Mouse (Mus musculus) adipocyte (in vitro differentiated cells): ENCODE results near the gene Mrm2.

ENCODE experiments used
- DNase-seq: peaks from one replicate; pipeline ENCODE4 v3.0.0-alpha.2; 2016; ENCODE audit warnings: low spot score

The Mrm2 gene

GRCm38 (mm10) chr5:140342880-140343279 is 11.2 kb upstream of the Mrm2 start:
- no peak for DNase-seq

DNA sequence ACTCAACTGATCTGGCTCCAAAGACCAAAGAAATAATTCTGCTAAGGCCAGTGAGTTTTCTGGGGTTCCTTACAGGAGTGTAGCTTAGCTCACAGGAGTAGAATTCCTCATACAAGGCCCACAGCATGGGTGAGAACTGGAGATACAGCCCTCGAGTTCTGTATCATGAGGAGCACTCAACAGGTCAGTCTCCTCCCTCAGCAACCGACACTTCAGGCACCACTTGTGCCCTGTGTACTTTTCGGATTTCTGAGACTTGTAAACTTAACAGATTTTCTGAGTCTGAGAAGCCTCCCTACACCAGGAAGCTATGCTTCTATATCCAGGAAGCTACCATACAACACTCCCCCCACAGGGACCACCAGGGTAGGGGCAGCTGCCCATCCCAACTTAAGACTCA is 8.1 kb upstream of the Mrm2 start:
- no peak for DNase-seq

- DNase-seq = no peak
These were observed 7.1 kb upstream of the Mrm2 start for GRCm38 (mm10) chr5:140338779-140339178.

- peak; percentile 62 for DNase-seq
These were observed 5.0 kb upstream of the Mrm2 start for GRCm38 (mm10) chr5:140336680-140337079.

- no peak for DNase-seq
These were observed 1.9 kb upstream of the Mrm2 start for GRCm38 (mm10) chr5:140333631-140334030.

DNA sequence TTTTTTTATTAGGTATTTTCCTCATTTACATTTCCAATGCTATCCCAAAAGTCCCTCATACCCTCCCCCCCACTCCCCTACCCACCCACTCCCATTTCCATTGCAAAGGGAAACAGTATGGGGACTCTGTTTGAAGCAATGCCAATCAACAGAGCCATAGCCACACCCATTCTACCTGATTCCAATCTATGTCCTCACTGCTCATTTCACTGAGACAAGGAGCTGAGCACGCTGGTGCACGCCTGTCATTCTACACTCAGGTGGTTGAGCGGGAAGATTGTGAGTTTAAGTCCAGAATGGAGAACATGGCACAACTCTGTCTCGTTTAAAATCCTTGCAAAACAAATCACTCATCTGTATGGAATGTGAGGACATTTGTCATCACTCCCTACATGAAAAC is 821 bp upstream of the Mrm2 start:
- DNase-seq = no peak

- no peak for DNase-seq
These were observed 7.6 kb downstream of the Mrm2 start for GRCm38 (mm10) chr5:140324058-140324457.

- DNase-seq = peak; percentile 66
These were observed 9.7 kb downstream of the Mrm2 start for GRCm38 (mm10) chr5:140321756-140322575.

- peak; percentile 99 for DNase-seq
These were observed 10.5 kb downstream of the Mrm2 start, which contains the start of the genes Mad1l1 and Nudt1 for GRCm38 (mm10) chr5:140321042-140321755. Gene Mad1l1 (minus strand): TSS chr5:140321552. Gene Nudt1 (plus strand): TSS chr5:140321656.

- DNase-seq = peak; percentile 58
These were observed 15.0 kb downstream of the Mrm2 start for GRCm38 (mm10) chr5:140316716-140317115.

GRCm38 (mm10) chr5:140307602-140308001 is 24.1 kb downstream of the Mrm2 start:
- no peak for DNase-seq

GRCm38 (mm10) chr5:140306016-140306415 is 25.7 kb downstream of the Mrm2 start:
- DNase-seq = no peak

GRCm38 (mm10) chr5:140298291-140298690 is 33.4 kb downstream of the Mrm2 start:
- DNase-seq = no peak

DNA sequence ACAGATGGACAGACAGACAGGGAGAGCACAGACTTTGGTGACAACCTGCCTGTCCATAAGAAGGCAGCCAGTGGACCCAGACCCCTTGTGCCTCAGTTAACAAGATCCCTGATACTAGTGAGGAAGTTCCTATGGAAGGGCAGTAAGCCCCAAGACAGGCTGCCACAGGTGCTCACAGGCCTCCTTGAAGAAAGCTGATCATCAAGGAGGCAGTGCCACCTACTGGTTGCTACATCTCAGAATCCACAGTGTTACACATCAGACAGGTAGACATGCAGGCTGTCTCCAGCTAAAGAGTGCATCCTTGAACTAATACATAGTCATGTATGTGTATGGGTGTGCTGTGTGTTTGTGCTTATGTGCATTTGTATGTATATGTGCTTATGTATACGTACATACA is 39.5 kb downstream of the Mrm2 start:
- peak; percentile 79 for DNase-seq

DNA sequence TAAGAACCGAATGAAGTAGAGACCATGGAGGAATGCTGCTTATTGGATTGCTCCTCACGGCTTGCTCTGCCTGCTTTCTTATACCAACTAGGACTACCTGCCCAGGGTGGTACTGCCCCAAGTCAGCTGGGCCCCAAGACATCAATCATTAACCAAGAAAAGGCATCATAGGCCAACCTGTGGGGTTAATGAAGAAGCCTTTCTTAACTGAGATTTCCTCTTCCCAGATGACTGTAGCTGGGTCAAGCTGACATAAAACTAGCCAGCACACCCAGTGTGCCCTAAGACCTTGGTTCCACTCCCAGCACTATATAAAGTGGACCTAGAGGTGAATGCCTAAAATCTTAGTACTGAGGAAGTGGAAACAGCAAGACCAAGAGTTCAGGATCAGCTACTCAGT is 42.5 kb downstream of the Mrm2 start:
- DNase-seq = no peak

GRCm38 (mm10) chr5:140288287-140288686 is 43.4 kb downstream of the Mrm2 start:
- DNase-seq = no peak

GRCm38 (mm10) chr5:140284761-140285160 is 46.9 kb downstream of the Mrm2 start:
- DNase-seq = no peak

DNA sequence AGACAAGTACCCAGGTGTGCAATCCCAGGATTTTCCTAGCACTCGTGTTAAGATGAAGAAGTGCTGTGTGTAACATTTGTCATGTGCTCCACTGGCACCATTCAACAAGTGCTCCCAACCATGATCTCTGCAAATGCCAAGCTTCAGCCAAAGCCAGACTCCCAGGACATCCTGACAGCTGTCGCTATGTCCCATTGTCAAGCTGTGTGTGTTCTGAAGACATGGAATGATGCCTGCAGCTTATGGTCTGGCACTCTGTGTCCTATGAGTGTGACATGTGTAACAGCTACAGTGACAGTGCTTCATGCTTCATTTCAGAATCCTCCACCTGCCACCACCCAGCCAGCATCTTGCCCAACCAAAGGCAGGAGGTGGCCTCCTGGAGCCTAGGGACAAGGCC is 47.7 kb downstream of the Mrm2 start:
- DNase-seq = no peak

DNA sequence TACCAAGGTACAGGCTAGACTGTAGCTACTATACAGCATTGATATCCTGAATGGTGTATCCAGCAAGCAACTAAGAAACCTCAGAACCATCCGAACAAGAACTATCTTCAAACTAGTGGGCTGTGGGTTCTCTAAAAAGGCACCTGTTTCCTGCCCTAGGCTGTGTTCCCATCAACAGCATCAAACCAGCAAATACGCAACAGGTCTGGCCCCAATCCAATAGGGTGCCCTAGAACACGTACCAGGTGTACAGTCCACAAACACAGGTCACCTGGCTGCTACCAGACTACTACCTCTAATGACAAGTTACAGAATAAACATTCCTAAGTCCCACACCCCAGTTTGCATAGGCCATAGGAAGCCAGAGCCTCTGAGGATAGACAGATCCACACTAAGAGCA is 48.8 kb downstream of the Mrm2 start:
- DNase-seq = no peak

GRCm38 (mm10) chr5:140282376-140282775 is 49.3 kb downstream of the Mrm2 start:
- DNase-seq = peak; percentile 90

DNA sequence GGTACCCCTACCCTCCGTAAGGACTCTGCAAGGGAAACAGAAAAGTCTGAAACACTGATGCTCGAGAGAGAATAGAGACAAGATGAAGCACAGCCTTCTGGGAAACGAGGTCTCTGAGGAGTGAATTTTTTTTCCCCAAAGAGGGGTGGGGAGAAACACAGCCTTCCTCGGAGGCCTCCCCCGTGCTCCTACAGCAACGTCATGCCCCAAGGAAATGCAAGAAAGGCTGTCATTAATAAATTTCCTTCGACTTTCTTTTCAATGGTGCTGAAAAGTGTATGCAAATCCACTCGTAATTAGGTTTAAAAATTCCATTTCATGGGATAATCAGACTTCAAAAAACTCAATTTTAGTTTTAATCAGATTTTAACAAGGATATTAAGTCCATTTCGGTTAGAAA is 51.5 kb downstream of the Mrm2 start:
- DNase-seq = no peak
